Mouse (Mus musculus) heart, adult 2 months (tissue): Measurements from ENCODE around the gene Apba2.

ENCODE experiments used
- CTCF ChIP-seq: fragments of 200-600 bp; IDR thresholded peaks from 2 replicates; pipeline ENCODE4 v1.8.1; 2022; ENCODE audit warnings: antibody characterized with exemption, mild to moderate bottlenecking, moderate library complexity
- EP300 ChIP-seq: fragments of 200-500 bp; IDR thresholded peaks from 2 replicates; pipeline ENCODE4 v1.6.1; 2011; ENCODE audit warnings: low read depth, low read length, control low read depth; ENCODE audit not compliant: insufficient read depth
- POLR2A ChIP-seq: fragments of 200-500 bp; IDR thresholded peaks from 2 replicates; pipeline ENCODE4 v1.6.1; 2011; ENCODE audit warnings: mild to moderate bottlenecking, low read depth, low read length, control low read depth; ENCODE audit not compliant: insufficient read depth

GRCm38 (mm10) chr7:64586133-64586532 is 84.6 kb downstream of the Apba2 start:
- TF ChIP-seq CTCF (no peak), EP300 (no peak), POLR2A (no peak)
